Mouse (Mus musculus) E14TG2a.4 (cell line): ENCODE data around the gene Atp5f1.

Source experiments
- H3K27me3 ChIP-seq: 2 replicates; pipeline ENCODE4 v1.6.1; 2014; ENCODE audit warnings: low read length, control low read depth; ENCODE audit not compliant: insufficient read depth
- H3K36me3 ChIP-seq: 2 replicates; pipeline ENCODE4 v1.6.1; 2014; ENCODE audit warnings: low read length, control low read depth; ENCODE audit not compliant: insufficient read depth
- H3K4me1 ChIP-seq: replicated peaks from 2 replicates; pipeline ENCODE4 v1.6.1; 2014; ENCODE audit warnings: low read depth, low read length, control low read depth
- H3K4me3 ChIP-seq: replicated peaks from 2 replicates; pipeline ENCODE4 v1.5.1; 2014; ENCODE audit warnings: mild to moderate bottlenecking, low read length
- H3K9me3 ChIP-seq: 2 replicates; pipeline ENCODE4 v1.6.1; 2014; ENCODE audit warnings: low read length, control low read depth
- CTCF ChIP-seq: conservative IDR thresholded peaks from 2 replicates; pipeline ENCODE4 v1.5.1; 2014; ENCODE audit warnings: low read length
- NANOG ChIP-seq: IDR thresholded peaks from 2 replicates; pipeline ENCODE4 v1.6.1; 2014; ENCODE audit warnings: borderline replicate concordance, low read length, mixed read lengths
- POU5F1 ChIP-seq: IDR thresholded peaks from 2 replicates; pipeline ENCODE4 v1.6.1; 2014; ENCODE audit warnings: low read length, borderline replicate concordance

Atp5f1 gene

DNA sequence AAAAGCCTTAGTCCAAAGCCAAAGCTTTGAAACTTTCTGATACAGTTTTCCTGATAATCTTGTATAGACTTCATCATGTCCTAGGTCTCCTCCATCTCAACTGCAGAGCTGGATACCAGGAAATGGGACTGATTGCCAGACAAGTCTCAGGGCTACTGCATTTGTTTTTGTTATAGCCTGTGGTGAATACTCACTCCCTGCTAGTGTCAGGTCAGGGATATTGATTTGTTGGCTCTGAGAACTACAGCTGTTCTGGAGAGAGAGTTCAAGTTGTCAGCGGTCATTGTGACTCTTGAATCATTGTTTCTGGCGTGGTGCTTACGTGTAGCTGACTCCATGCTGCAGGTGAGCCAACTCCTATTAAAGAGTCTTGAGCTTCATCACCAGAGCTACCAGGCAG is 13.5 kb upstream of the Atp5f1 start, which contains the start of gene Ovgp1:
Gene Ovgp1 (plus strand): TSS at position 301 of the 400 bp plus-strand sequence.
- TF ChIP-seq CTCF (no peak), POU5F1 (no peak), NANOG (no peak)
- Histone ChIP-seq H3K27me3 (no peaks in the 10 kb centered on the region), H3K36me3 (peaks cover 33% of the 10 kb centered on the region), H3K4me1 (peaks cover 15% of the 10 kb centered on the region), H3K9me3 (no peaks in the 10 kb centered on the region), H3K4me3 (no peak within 1 kb of the TSS)

DNA sequence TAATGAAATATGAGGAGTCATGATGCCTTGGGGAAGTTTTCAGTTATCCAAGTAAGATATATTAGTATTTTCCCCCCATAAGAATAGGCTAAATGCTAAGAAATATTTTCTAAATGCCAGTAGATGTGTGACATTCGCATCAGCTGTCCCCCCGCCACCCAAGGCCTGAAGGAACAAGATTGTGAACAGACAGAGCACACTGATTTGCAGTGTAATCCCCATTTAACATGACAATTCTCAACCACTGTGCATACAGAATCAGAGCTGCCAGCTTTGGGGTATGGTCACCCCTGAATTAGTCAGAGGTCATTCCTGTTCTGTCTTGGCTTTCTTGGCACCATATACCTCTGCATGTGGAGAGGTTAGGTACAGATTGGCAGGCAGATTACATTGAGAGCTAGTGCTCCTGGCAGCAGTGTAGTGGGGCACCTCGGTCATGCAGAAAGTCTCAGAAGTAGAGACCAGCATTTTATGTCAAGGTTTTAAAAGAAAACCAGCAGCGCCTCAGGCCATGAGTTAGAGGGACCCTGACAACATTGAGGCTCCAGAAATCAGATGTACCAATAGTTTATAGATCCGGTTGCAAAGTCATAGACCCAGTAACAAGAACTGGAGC is 12.0 kb upstream of the Atp5f1 start:
- no peaks in the 10 kb centered on the region for H3K9me3 ChIP-seq
- peaks cover 18% of the 10 kb centered on the region for H3K4me1 ChIP-seq
- TF ChIP-seq NANOG (no peak), POU5F1 (no peak), CTCF (no peak)
- H3K36me3 ChIP-seq: peaks cover 48% of the 10 kb centered on the region
- H3K4me3 ChIP-seq: no peak overlapping the region
- H3K27me3 ChIP-seq: no peaks in the 10 kb centered on the region

DNA sequence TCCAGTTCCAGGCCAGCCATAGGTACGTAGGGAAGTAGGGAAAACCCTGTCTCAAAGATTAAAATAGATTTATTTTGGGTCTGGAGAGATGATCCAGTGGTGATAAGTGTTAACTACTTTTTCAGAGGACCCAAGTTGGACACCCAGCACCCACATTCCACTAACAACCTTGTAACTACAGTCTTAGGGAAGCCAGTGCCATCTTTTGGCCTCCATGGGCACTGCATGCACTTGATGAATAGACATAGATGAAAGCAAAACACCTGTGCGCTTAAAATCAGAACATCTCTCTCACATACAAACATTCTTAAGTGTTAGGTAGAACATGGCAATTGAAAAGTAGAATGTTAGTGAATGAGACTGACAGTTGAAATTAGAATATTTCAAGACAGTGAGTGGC is 801 bp upstream of the Atp5f1 start:
- peaks cover 83% of the 10 kb centered on the region for H3K36me3 ChIP-seq
- H3K4me3 ChIP-seq: peak overlapping the region; percentile 100
- no peaks in the 10 kb centered on the region for H3K27me3 ChIP-seq
- TF ChIP-seq CTCF: peak; percentile 49
- no peak for TF ChIP-seq NANOG
- peaks cover 54% of the 10 kb centered on the region for H3K4me1 ChIP-seq
- no peaks in the 10 kb centered on the region for H3K9me3 ChIP-seq

DNA sequence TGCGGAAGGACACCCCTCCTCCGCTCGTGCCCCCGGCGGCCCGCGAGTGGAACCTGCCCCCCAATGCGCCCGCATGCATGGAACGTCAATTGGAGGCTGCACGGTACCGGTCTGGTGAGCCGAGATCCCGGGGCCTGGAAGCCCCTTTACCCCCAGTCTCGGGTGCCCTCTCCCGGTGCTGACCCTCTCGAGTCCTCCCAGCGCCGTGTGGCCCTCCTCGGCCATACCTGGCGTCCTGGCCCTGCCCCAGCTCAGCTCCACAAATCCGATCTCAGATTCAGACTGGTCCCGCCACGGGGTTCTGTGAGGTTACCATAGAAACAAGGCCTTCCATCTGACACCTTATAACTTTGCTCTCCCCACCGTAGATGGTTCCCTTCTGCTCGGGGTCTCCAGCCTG is 314 bp downstream of the Atp5f1 start:
- no peak for TF ChIP-seq NANOG
- no peak for TF ChIP-seq CTCF
- no peak for TF ChIP-seq POU5F1
- Histone ChIP-seq H3K9me3 (no peaks in the 10 kb centered on the region), H3K4me3 (peak overlapping the region; percentile 100), H3K36me3 (peaks cover 83% of the 10 kb centered on the region), H3K27me3 (no peaks in the 10 kb centered on the region), H3K4me1 (peaks cover 46% of the 10 kb centered on the region)

- H3K27me3 ChIP-seq: no peaks in the 10 kb centered on the region
- H3K4me1 ChIP-seq: peaks cover 46% of the 10 kb centered on the region
- H3K9me3 ChIP-seq: no peaks in the 10 kb centered on the region
- H3K36me3 ChIP-seq: peaks cover 83% of the 10 kb centered on the region
- TF ChIP-seq NANOG (no peak), POU5F1 (no peak), CTCF (no peak)
- peak within 1 kb of the TSS; percentile 100 for H3K4me3 ChIP-seq
Observed at GRCm38 (mm10) chr3:105958974-105959580, 822 bp downstream of the Atp5f1 start, which contains the start of gene Wdr77. Wdr77 (plus strand) TSS chr3:105959369.

GRCm38 (mm10) chr3:105958204-105958603 is 1.7 kb downstream of the Atp5f1 start:
- no peaks in the 10 kb centered on the region for H3K9me3 ChIP-seq
- H3K27me3 ChIP-seq: no peaks in the 10 kb centered on the region
- no peak for TF ChIP-seq NANOG
- peak overlapping the region; percentile 100 for H3K4me3 ChIP-seq
- peaks cover 81% of the 10 kb centered on the region for H3K36me3 ChIP-seq
- peaks cover 46% of the 10 kb centered on the region for H3K4me1 ChIP-seq

- Histone ChIP-seq H3K4me1 (peaks cover 40% of the 10 kb centered on the region), H3K27me3 (no peaks in the 10 kb centered on the region), H3K4me3 (0 out of 2 replicates have a peak overlapping the region, but pooled peaks have one; percentile 3), H3K36me3 (peaks cover 81% of the 10 kb centered on the region), H3K9me3 (no peaks in the 10 kb centered on the region)
- TF ChIP-seq NANOG (no peak), POU5F1 (no peak), CTCF (no peak)
Observed at GRCm38 (mm10) chr3:105957235-105957634, 2.7 kb downstream of the Atp5f1 start.

GRCm38 (mm10) chr3:105951348-105951747 is 8.6 kb downstream of the Atp5f1 start:
- Histone ChIP-seq H3K4me1 (0 out of 2 replicates have a peak, but pooled peaks cover 4% of the 10 kb centered on the region), H3K27me3 (no peaks in the 10 kb centered on the region), H3K36me3 (peaks cover 97% of the 10 kb centered on the region), H3K4me3 (no peak overlapping the region), H3K9me3 (no peaks in the 10 kb centered on the region)
- TF ChIP-seq CTCF (no peak), POU5F1 (no peak), NANOG (no peak)
